Mouse (Mus musculus) frontal cortex, postnatal 10 days (tissue): ENCODE results near the gene A930033H14Rik.

ENCODE experiments used
- DNase-seq, 2 experiments: peaks; one replicate each; pipeline ENCODE4 v3.0.0; 2022; ENCODE audit warnings: low spot score in 2 of 2, mixed read lengths in 1 of 2

The A930033H14Rik gene

GRCm38 (mm10) chr10:69193721-69194120 is 19.2 kb downstream of the A930033H14Rik start:
- no peak for DNase-seq

GRCm38 (mm10) chr10:69192266-69192665 is 20.6 kb downstream of the A930033H14Rik start:
- DNase-seq, result no peak

- no peak for DNase-seq
These were observed 22.3 kb downstream of the A930033H14Rik start for GRCm38 (mm10) chr10:69190434-69191160.

- no peak for DNase-seq
These were observed 25.0 kb downstream of the A930033H14Rik start for GRCm38 (mm10) chr10:69187773-69188443.

- peak; percentile 20 to 45 for DNase-seq
These were observed 26.7 kb downstream of the A930033H14Rik start for GRCm38 (mm10) chr10:69185894-69186893.

- no peak for DNase-seq
These were observed 27.5 kb downstream of the A930033H14Rik start for GRCm38 (mm10) chr10:69185431-69185830.

GRCm38 (mm10) chr10:69184903-69185302 is 28.0 kb downstream of the A930033H14Rik start:
- DNase-seq, result no peak

- no peak for DNase-seq
These were observed 31.9 kb downstream of the A930033H14Rik start for GRCm38 (mm10) chr10:69180997-69181396.

GRCm38 (mm10) chr10:69179341-69179740 is 33.6 kb downstream of the A930033H14Rik start:
- no peak for DNase-seq

- no peak for DNase-seq
These were observed 36.8 kb downstream of the A930033H14Rik start for GRCm38 (mm10) chr10:69176116-69176515.

GRCm38 (mm10) chr10:69172412-69172811 is 40.5 kb downstream of the A930033H14Rik start:
- no peak for DNase-seq

GRCm38 (mm10) chr10:69166514-69166913 is 46.4 kb downstream of the A930033H14Rik start:
- DNase-seq, result no peak

GRCm38 (mm10) chr10:69165847-69166246 is 47.1 kb downstream of the A930033H14Rik start:
- no peak for DNase-seq

- DNase-seq, result no peak
These were observed 47.8 kb downstream of the A930033H14Rik start for GRCm38 (mm10) chr10:69165125-69165524.

GRCm38 (mm10) chr10:69163216-69163615 is 49.7 kb downstream of the A930033H14Rik start:
- DNase-seq, result no peak

GRCm38 (mm10) chr10:69162577-69162976 is 50.3 kb downstream of the A930033H14Rik start:
- no peak for DNase-seq

- DNase-seq, result no peak
These were observed 51.4 kb downstream of the A930033H14Rik start for GRCm38 (mm10) chr10:69161503-69161902.

GRCm38 (mm10) chr10:69160877-69161276 is 52.0 kb downstream of the A930033H14Rik start:
- no peak for DNase-seq
